Mouse (Mus musculus): ENCODE measurements at regions not wholly inside any gene's neighbourhood (a gene's known extent, or its start where the extent isn't known, plus 50 kb on each side); places are given as distances from the start of the nearest gene placed in this dataset.

DNA sequence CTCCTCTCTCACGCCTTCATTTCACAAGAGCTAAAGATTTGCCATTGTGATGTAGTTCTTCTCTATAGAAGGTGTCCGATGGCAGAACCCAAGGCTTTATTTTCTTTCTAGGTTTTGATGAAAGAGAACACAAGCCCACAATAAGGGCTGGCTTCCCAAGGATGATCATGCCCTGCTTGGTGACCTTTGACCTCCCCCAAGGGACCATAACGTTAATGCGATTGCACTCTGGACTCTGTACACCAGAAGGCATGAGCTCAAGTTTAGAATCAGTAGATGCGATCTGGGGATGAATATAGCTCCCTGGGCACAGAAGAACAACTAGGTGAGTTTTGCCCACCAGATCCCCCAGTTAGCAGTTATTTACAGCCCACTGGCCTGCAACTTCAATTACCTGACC, 150.7 kb downstream of the Nrip1 start:
- TF ChIP-seq CTCF (IDR thresholded peaks at IDR 0.05; ENCODE audit: low read depth) (no peak), EP300 (IDR thresholded peaks at IDR 0.05; ENCODE audit: low read depth) (no peak)

Data from heart, postnatal 0 days (tissue).